Mouse (Mus musculus) MEL-GATA-1-ER (cell line): ENCODE results near the gene Ddx28.
A peak's percentile ranks its signal among the peaks of the same experiment; 100 is the strongest.

ENCODE experiments used
- DNase-seq: peaks from one replicate; pipeline ENCODE4 v3.0.0-alpha.2; 2012; ENCODE audit warnings: low read depth; ENCODE audit errors: extremely low read depth

Ddx28 gene

DNA sequence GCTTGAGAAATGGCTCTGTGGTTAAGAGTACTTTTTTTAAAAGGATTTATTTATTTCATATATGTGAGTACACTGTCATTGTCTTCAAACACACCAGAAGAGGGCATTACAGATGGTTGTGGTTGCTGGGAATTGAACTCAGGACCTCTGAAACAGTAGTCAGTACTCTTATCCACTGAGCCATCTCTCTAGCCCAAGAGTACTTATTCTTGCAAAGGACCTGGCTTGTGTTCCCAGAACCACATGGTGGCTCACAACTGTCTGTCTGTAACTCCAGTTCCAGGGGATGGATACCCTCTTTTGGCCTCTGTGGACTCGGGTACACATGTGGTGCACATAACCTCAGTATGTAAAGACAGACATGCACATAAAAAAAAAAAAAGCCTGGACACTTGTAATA is 42.3 kb downstream of the Ddx28 start:
- DNase-seq, result no peak

DNA sequence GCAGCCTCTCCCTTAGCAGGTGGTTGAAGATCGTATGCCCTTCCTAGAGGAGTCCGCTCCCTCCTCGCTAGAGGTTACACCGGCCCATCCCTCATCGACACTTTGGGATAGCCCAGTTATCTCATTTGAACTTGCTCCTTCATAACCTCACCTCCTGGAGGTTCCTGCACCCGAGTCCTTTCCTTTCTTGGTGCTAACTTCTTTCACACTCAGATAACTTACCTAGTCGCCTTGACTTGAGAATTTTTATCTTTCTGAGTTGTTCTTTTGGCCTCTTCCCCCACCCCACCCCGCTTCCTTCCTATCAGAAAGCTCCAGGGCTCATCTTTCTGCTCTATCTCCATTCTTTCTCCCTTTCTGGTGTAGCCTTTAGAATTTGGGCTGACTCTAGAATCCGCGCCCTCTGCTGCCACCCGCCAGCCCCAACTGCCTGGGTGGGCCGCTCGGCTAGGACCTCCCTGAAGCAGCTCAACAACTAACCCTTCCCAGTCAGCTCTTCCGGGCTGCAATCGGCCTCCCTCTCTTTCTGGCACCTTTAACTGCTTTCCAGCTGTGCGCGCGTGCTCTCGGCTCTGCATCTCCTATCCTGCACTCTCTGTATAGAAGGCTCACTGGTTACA is 44.9 kb downstream of the Ddx28 start:
- peak; percentile 78 for DNase-seq

DNA sequence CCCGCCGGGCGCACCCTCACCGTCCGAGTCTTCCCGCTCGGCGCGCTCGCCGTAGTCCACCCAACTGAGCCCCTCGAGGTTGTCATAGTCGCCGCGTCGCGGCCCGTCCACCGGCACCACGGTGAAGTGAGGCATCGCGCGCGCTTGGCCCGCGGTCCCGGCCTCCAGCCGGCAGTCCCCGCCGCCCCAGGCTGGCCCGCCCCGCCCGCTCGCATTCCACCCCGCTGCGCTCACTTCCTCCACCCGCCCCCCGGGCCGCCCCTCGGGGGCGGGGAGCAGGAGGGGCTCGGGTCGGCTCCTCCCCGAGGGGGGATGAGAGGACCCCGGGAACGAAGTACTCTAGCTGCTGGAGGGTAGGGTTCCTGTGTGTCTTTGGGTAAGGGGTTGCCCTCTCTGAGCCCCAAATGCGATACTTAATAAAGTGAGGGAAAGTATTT is 45.8 kb downstream of the Ddx28 start, which contains the start of gene Slc12a4:
Gene Slc12a4 (minus strand): TSS at position 193 of the 437 bp plus-strand sequence.
- DNase-seq, result peak; percentile 51

DNA sequence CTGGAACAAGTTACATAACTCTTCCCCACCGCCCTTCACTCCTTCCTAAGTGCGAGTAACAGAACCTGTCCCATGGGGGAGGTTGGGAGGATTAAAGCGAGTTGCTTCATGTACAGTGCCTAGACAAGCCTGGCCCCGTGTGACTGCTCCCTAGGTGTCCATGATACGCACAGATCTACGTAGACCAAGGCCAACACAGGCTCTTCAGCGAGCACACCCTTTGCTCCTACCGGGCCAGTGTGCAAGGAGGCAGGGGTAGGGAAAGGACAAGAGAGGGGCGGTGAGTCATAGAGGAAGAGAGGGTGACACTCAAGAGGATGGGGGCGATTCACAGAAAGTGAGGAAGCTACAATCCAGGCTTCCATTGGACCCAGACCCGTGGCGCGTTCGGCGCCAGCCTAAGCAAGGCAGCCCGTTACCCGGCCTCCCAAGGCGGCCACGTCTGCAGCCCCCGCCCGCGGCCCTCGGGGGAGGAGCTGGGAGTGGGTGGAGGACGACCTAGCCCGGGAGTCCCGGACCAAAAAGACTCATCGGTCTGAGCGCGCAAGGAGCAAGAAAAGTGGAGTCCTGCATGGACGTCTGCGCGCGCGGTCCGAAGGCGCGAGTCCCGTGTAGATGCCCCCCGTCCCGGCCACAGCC is 46.3 kb downstream of the Ddx28 start:
- DNase-seq, result peak; percentile 42

- no peak for DNase-seq
These were observed 47.0 kb downstream of the Ddx28 start for GRCm38 (mm10) chr8:105964506-105965265.

GRCm38 (mm10) chr8:105961536-105961935 is 50.1 kb downstream of the Ddx28 start:
- peak; percentile 31 for DNase-seq

DNA sequence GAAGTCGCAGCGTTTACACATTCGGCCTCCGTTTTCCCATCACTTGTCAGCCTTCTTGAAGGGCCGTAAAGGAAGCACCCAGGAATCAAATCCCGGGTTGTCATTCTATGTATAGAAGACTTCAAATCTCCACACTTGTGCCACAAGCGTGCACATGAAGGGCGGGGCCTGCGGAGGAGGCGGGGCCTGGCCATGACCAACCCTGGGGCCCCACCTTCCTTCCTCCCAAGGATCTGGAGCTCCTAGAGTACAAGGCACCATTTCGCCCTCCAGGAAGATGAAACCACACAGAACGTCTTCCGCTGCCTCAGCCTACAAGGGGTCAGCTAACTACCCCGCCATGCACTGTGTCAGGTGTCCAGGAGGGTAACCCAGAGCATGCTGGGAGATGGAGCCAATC is 50.6 kb downstream of the Ddx28 start:
- DNase-seq, result no peak
